Mouse (Mus musculus) CH12.LX (cell line): ENCODE results near the gene Krtap13.

Source experiments
- CTCF ChIP-seq, 2 experiments: IDR thresholded peaks in 1 of 2; conservative IDR thresholded peaks in 1 of 2; 2 replicates each; pipeline ENCODE4 v1.5.1; 2011 to 2012; ENCODE audit warnings: low read depth in 2 of 2, low read length in 2 of 2, improper control_type of control experiment in 1 of 2, inconsistent platforms in 1 of 2, mild to moderate bottlenecking in 1 of 2, moderate library complexity in 1 of 2
- E2F4 ChIP-seq: IDR thresholded peaks from 2 replicates; pipeline ENCODE4 v1.6.1; 2011; ENCODE audit warnings: low read depth, low read length, improper control_type of control experiment; ENCODE audit not compliant: insufficient replicate concordance
- EP300 ChIP-seq: IDR thresholded peaks from 2 replicates; pipeline ENCODE4 v1.6.1; 2011; ENCODE audit warnings: low read length, improper control_type of control experiment
- MXI1 ChIP-seq: IDR thresholded peaks from 2 replicates; pipeline ENCODE4 v1.6.1; 2011; ENCODE audit warnings: mild to moderate bottlenecking, low read depth, low read length, improper control_type of control experiment
- POLR2A ChIP-seq: IDR thresholded peaks from 2 replicates; pipeline ENCODE4 v1.6.1; 2011; ENCODE audit warnings: low read depth, mild to moderate bottlenecking, improper control_type of control experiment, low read length
- UBTF ChIP-seq: IDR thresholded peaks from 2 replicates; pipeline ENCODE4 v1.6.1; 2012; ENCODE audit warnings: low read depth, mild to moderate bottlenecking, inconsistent platforms, low read length, improper control_type of control experiment, moderate library complexity
- USF1 ChIP-seq: IDR thresholded peaks from 2 replicates; pipeline ENCODE4 v1.6.1; 2014; ENCODE audit warnings: low read depth, mild to moderate bottlenecking, inconsistent platforms, low read length, improper control_type of control experiment
- USF2 ChIP-seq: conservative IDR thresholded peaks from 2 replicates; pipeline ENCODE4 v1.6.1; 2011; ENCODE audit warnings: low read depth, low read length, improper control_type of control experiment
- ZKSCAN1 ChIP-seq: IDR thresholded peaks from 2 replicates; pipeline ENCODE4 v1.6.1; 2012; ENCODE audit warnings: low read depth, inconsistent platforms, low read length, improper control_type of control experiment, borderline replicate concordance

DNA sequence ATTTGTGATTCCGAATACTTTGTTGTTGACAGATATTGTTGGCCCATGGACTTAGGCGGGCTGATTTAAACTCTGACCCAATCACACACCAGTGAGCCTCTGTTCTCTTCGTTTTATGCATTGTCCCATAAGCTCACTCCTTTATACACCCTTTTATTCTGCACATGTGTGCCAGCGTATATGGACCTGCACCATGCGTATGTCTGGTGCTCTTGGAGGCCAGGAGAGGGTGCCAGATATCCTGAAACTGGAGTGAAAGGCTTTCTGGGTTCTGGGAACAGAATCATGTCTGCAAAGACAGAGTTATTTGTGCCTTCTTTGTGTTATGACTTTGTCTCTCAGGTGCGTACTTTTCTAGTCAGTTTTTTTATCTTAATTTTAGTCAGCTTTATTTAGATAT is 40.2 kb downstream of the Krtap13 start:
- no peak for TF ChIP-seq ZKSCAN1
- no peak for TF ChIP-seq CTCF (conservative IDR thresholded peaks at IDR 0.05 in 1 of 2, IDR thresholded peaks at IDR 0.05 in 1 of 2; ENCODE audit: low read depth in 2 of 2, low read length in 2 of 2)
- no peak for TF ChIP-seq E2F4
- no peak for TF ChIP-seq POLR2A
- no peak for TF ChIP-seq MXI1
- TF ChIP-seq EP300, result no peak
- no peak for TF ChIP-seq USF1
- TF ChIP-seq USF2, result no peak
- TF ChIP-seq UBTF, result no peak
